Mouse (Mus musculus) hindlimb bud, embryonic 11.5 days (tissue): ENCODE results near the gene Il20rb.

Experiments used
- DNase-seq: peaks from one replicate; pipeline ENCODE4 v3.0.0-alpha.2; 2012; ENCODE audit warnings: low read depth, low spot score; ENCODE audit errors: extremely low spot score

Gene Il20rb

GRCm38 (mm10) chr9:100470936-100471604 lies 15.5 kb downstream of the Il20rb start:
- DNase-seq: no peak

DNA sequence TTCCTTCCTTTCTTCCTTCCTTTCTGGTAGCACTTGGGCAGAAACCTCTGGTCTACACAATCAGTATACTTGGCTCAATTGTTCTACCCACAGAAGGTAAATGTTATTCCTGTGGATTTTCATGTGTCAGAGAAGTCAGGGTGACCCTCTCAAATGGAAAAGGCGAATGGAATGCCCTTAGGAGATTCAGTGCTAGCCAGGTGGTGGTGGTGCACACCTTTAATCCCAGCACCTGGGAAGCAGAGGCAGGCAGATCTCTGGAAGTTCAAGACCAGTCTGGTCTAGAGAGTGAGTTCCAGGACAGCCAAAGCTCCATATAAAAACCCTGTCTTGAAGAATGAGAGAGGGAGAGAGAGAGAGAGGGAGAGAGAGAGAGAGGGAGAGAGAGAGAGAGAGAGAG lies 16.4 kb downstream of the Il20rb start:
- DNase-seq: no peak

DNA sequence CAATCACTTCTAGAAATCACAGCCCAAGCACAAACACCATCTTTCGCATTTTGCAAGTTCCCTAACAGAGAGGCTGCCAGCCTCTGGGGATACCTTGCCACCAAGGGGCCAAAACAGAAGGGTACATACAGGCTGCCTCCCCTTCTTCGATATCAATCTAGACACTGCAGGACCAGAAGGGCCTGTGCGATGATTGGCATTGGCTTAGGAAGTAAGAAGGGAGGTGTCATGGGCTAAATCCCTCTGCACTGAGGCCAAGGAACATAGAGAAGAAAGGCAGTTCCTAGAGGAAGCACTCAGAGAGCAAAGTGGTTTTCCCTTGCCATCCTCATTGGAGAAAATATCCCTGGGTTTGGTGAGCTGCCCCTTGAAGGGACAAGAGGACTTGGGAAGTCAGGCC lies 16.9 kb downstream of the Il20rb start:
- no peak for DNase-seq

DNA sequence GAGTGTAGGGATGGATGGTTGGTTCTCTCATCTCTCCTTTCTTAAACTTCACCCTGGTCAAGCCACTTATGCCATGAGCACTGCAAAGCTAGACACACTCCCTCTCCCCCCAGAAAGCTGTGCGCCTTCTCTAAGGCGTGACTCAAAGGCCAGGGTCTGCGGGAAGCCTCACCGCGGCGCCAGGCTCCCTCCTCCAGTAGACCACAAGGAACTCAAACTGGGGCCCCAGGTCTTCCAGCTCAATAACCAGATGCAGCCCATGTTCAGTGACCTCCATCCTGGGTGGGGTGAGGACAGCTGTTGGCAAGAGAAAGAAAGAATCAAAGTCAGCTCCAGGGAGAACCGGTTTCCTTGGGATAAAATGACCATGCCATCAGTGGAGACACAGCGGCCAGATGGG lies 18.4 kb downstream of the Il20rb start:
- DNase-seq: no peak

- DNase-seq: no peak
Observed at GRCm38 (mm10) chr9:100467653-100468052, 18.9 kb downstream of the Il20rb start.

GRCm38 (mm10) chr9:100466743-100467142 lies 19.8 kb downstream of the Il20rb start:
- DNase-seq: no peak

DNA sequence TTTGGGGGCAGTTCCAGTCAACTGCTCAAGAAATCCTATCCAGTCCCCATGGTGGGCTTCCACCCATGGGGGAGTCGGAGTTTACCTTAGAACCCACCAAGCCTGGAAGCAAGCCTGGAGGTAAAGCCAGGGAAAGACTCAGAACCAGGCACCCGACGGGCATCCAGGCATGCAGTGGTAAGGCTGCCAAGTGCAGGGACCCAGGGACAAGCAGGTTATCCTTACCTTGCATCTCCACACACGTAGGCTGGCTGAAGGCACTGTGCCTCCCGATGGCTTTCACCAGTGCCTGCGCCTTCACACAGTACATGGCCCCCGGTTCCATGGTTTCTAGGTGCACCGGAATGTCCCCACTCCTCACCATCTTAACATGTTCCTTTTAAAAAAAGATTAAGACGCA lies 20.6 kb downstream of the Il20rb start:
- DNase-seq: no peak

DNA sequence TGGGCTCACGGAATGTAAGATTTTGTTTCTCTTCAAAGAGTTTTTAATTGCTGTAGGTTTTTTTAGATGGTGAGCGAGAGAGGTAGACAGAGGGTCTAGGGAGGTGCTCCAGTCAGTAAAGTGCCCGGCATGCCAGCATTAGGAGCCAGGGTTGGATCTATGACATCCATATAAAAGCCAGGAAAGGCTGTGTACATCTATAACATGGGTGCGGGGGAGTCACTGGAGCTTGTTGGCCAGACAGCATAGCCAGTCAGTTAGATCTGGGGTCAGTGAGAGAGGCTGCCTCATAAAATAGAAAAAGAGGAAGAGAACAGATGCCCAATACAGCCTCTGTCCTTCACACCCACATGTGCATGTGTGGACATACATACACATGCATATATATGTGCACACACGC lies 21.2 kb downstream of the Il20rb start:
- no peak for DNase-seq

DNA sequence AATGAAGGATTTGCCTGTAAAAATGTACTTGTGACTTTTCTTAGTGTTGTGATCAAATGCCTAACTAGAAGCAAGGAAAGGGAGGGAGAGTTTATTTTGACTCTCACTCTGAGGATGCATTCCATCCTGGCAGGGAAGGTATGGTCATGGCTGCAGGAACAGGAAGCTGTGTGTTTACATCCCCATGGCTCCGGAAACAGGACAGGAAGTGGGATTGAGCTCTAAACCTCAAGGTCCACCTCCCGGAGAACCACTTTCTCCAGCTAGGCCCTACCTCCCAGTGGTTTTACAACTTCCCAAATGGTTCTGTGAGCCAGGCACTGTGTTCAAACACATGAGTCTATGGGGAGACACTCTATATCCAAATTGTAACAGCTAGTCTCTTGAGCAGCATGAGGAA lies 22.8 kb downstream of the Il20rb start:
- DNase-seq: no peak

- DNase-seq: no peak
Observed at GRCm38 (mm10) chr9:100462098-100462497, 24.5 kb downstream of the Il20rb start.

GRCm38 (mm10) chr9:100461671-100462070 lies 24.9 kb downstream of the Il20rb start:
- DNase-seq: no peak

- DNase-seq: no peak
Observed at GRCm38 (mm10) chr9:100460203-100460602, 26.4 kb downstream of the Il20rb start.

DNA sequence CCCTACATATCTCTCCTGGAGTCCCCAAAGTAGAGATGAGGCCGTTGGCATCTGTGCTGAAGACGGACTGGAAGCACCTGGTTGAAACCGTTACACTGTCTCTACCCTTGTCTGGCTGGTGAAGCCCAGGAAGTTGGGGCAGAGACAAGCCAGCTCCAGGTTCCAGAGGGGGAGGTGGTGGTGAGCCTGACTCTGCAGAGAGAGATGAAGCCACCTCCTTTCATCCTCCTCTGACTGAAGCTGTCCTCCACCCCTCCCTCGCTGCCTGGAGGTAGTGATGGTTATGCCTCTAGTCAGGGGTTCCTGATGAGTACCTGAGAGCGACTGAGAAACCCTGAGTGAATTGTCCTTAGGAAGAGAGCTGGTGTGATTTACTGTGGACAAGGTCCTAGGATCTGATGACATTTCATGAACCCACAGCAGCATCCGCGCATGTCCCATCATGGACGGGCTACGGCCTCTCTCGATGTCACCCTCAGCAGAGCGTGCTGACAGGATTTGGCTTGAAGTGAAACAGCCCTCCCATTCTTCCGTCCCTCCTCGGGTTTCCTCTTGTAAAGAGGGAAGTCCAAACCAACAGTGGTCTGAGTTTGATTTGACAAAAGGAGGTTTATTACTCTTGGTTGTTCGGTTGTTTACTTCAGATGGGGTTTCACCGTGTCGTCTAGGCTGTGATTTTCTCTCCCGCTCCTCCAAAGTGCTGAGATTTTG lies 28.5 kb downstream of the Il20rb start:
- DNase-seq: no peak

DNA sequence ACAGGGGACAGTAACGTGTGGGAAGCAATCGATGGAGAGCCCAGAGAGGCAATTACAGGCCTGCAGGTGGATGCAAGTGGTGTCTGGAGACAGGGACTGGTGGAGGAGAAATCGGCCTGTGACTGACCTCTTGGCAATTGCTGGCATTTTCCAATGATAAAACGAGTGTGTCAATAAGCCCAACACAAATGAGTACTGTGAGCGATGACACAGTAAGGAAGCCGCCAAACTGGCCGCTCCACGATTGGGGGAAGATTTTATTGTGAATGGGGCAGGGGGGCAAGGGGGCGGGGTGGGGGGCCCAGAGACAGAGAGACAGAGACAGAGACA lies 32.0 kb downstream of the Il20rb start:
- no peak for DNase-seq

- DNase-seq: peak; percentile 76
Observed at GRCm38 (mm10) chr9:100453944-100454663, 32.5 kb downstream of the Il20rb start.

DNA sequence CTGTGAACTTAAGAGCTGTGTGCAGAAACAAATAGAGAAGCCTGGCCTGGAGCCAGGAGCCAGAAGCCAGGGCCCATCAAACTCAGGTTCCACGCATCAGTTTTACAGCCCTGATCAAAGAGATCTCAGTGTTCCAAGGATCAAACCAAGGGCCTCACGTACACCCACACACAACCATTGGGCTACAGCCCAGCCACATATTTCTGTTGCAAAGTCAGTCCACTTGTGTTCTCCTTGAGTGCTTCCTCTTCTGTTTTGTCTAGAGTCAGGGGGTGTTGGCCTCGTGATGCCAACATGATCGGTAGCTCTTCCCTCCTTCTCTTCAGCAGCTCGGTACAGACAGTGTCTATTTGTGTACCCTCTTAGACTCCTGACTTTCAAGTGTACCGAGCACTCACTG lies 34.2 kb downstream of the Il20rb start:
- no peak for DNase-seq

DNA sequence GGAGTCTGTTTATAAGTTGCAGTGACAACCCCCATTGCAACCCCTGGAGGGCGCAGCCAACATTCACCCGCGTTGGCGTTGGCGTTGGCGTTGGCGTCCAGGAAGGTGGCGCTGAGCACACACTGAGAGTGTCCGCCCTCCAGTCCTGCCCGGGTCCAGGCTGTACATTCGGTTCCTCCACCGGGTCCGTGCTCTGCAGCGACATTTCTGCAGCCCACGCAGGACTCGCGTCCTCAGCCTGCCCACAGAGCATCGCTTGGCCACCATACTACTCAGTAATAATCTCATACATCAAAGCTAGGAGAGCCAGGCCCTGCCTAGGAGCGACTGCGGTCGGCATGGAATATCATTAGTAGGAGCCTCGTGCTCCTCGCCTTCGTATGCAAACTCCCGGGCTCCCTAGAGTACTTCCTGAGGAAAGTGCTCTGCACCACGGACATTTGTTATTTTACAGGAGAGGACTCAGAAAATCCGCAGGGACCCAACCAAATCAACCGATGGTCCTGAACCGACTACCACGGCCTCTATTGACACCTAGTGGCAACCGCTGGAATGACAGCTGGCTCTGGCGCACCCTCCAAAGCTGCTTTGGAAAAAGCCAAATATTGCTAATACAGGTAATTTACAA lies 40.4 kb downstream of the Il20rb start:
- peak; percentile 62 for DNase-seq

GRCm38 (mm10) chr9:100440111-100440790 lies 46.3 kb downstream of the Il20rb start:
- no peak for DNase-seq

GRCm38 (mm10) chr9:100439481-100439880 lies 47.1 kb downstream of the Il20rb start:
- no peak for DNase-seq

DNA sequence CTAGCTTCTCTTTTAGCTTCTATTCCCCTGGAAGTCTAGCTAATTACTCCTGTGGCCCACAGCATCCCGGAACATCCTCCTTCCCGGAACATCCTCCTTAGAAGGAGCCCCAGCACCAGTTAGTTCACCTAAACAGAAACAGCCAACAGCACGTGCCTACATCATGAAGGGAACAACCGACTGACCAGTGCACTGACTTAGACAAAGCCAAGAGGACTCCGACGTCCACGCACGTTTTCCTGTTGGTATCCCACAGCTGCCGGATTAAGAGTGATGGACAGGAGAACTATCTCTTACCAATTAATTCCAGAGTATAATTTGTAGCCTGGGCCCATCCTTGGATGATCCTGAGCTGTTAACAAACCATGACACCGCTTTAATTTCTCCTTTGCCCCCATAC lies 47.6 kb downstream of the Il20rb start:
- DNase-seq: no peak

GRCm38 (mm10) chr9:100436865-100437595 lies 49.6 kb downstream of the Il20rb start:
- DNase-seq: no peak
